Mouse (Mus musculus) B cell, adult 62 days (primary cell): ENCODE results near the gene Habp2. TPM values are rescaled to one million over a fixed set of nuclear protein-coding genes. Genes with fewer than 3 reads are reported as not detected.

Experiments used
- total RNA-seq: library from RNA; stranded (reverse); gene quantifications from 4 replicates; pipeline ENCODE4 v1.2.4, GENCODE M21; 2023

Gene Habp2
- not detected in 4 replicates for total RNA-seq

GRCm38 (mm10) chr19:56286866-56287265, at the start of gene Habp2:
Gene Habp2 (plus strand): TSS chr19:56287137.

Other genes with a start within 250 kb of the Habp2 start
- 0.09 to 0.27 TPM (median 0.18 TPM) in 4 replicates for gene Nrap, start 102.9 kb downstream of the Habp2 start, total RNA-seq
- gene Casp7, start 110.0 kb downstream of the Habp2 start, total RNA-seq, result 24.0 to 30.0 TPM (median 28.5 TPM) in 4 replicates
- 1.1 to 3.6 TPM (median 1.9 TPM) in 4 replicates for gene Plekhs1, start 174.5 kb downstream of the Habp2 start, total RNA-seq